Mouse (Mus musculus) embryonic fibroblast, embryonic 13.5 days (primary cell): Measurements from ENCODE around the gene Bscl2.

ENCODE experiments used
- CTCF ChIP-seq: IDR thresholded peaks from 2 replicates; pipeline ENCODE4 v1.5.1; 2011; ENCODE audit warnings: mild to moderate bottlenecking, control low read depth, low read length, moderate library complexity, borderline replicate concordance; ENCODE audit not compliant: insufficient read depth
- POLR2A ChIP-seq: IDR thresholded peaks from 2 replicates; pipeline ENCODE4 v1.6.1; 2011; ENCODE audit warnings: low read depth, mild to moderate bottlenecking, control low read depth, low read length, moderate library complexity

- TF ChIP-seq POLR2A (no peak), CTCF (no peak)
These were observed 5.7 kb downstream of the Bscl2 start for GRCm38 (mm10) chr19:8842961-8843360.
